Mouse (Mus musculus): ENCODE measurements around the gene St5.

DNA sequence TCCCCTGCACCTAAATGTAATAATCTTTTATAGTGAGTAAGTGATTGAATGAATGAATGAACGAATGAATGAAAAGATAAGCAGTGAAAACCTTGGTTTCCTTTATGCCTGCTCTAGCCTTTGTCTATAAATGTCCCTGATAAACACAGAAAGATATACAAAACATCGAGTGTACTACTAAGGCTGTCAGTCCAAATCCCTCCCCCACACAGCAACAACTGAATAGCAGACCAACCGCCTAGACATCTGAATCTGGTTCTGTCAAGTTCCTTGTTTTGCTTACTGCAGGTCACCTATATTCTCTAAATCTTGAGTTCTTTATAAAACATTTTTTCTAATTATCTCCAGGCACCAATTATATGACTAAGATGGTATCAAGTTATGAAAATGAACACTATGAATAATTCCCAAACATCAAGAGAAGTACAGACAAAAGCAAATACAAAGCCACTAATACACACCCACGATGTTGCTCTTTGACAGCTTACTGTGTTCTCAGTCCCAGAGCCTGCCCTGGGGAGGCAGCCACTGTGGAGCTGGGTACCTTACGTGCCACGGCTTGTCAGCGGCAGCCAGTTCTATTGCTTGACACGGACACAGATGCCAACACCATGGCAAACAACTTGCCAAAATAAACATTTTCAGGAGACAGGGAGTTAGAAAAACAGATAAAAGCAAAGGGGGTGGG lies 141.8 kb downstream of the St5 start:
- no peak for TF ChIP-seq CTCF (IDR thresholded peaks at IDR 0.05; ENCODE audit: borderline replicate concordance, control insufficient read depth, extremely low read depth, insufficient read depth, low read length, poor library complexity)
- no peak for TF ChIP-seq POLR2A (IDR thresholded peaks at IDR 0.05; ENCODE audit: control insufficient read depth, extremely low read depth, insufficient read depth, low read length, poor library complexity)
